Mouse (Mus musculus): ENCODE data around the gene Slc39a8. TPM values are rescaled to one million over a fixed set of nuclear protein-coding genes. Genes with fewer than 3 reads are reported as not detected.

Gene Slc39a8
- total RNA-seq, 2 experiments from 2014 or later = 10.1 to 10.2 TPM

DNA sequence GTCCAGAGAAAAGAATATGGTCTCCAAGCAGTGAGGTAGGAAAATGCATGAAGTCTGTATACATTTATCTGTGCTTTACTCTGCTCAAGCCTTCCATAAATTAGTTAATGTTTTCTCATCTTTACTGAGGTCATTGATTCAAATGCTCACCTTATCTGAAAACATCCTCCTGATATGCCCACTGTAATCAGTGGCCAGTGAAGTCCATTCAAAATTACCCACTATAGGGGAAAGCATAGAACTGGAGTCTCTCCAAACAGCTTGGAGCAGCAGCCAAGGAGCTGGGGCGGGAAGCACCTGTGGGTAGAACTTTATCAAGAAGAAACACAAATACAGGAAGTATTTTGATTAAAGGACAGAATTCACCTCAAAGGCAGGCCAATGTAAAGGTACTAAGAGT is 19.8 kb downstream of the Slc39a8 start:
- no peak for DNase-seq (ENCODE audit: low spot score in 2 of 2)

DNA sequence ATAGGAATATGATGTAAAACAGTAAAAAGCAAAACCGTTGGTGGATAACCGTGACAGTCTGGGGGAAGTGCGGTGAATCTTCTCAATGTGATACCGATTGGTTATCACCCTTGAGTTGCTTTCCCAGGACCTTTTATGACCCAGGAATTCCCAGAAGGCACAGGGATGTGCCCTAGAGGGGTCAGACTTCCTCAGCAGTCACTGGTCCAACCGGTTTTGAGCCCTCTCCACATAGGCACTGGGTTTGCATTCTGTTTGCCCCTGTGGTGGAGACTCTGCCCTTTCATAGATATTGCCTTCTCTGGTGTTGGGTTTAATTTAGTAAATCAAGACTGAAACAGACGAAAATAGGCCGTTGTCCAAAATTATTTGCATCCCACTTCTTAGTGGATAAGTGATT is 20.8 kb downstream of the Slc39a8 start:
- no peak for DNase-seq (ENCODE audit: low spot score in 2 of 2)

DNA sequence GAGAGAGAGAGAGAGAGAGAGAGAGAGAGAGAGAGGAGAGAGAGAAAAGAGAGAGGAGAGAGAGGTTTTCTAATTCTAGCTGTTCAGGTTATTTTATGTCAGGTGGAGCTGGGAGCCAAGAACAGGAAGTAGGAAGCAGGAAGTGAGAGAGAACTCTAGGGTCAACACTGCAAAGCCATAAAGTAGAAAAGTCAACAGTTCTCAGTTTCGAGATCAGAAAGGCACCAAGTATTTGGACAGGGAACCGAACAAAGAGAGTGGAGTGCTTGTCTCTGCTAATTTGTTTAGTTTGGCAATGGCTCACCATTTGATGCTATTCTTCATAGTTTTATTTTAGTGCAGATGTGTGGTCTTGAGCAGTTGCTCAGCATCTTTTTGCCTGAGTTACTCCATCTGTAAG is 26.5 kb downstream of the Slc39a8 start:
- no peak for DNase-seq (ENCODE audit: low spot score in 2 of 2)

DNA sequence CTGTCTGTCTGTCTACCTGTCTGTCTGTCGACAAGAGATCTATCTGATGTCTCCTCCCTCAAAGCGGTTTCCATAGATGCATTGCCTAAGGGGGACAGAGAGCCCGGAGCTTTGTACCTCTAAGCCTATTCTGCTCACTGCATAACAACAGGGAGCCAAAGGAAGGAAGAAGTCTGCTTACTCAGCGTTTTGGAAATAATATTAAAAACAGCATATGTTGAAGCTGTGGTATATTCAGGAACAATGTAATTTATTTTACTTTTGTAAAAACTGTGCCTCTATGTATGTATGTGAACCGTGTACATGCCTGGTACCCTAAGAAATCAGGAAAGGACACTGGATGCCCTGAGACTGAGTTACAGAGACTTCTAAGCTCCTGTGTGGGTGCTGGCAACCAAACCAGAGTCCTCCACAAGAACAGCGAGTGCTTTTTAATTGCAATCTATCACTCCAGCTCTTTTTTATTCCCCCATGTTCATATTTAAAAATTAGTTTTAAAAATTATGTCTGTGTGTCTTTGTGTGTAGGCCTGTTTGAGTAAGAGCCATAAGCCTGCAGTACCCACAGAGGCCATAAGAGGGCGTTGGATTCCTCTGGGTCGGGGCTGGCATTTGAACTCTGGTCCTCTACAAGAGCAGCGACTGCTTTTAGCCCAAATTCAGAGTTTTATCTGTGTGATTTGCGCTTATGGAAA is 28.7 kb downstream of the Slc39a8 start:
- no peak for DNase-seq (ENCODE audit: low spot score in 2 of 2)

DNA sequence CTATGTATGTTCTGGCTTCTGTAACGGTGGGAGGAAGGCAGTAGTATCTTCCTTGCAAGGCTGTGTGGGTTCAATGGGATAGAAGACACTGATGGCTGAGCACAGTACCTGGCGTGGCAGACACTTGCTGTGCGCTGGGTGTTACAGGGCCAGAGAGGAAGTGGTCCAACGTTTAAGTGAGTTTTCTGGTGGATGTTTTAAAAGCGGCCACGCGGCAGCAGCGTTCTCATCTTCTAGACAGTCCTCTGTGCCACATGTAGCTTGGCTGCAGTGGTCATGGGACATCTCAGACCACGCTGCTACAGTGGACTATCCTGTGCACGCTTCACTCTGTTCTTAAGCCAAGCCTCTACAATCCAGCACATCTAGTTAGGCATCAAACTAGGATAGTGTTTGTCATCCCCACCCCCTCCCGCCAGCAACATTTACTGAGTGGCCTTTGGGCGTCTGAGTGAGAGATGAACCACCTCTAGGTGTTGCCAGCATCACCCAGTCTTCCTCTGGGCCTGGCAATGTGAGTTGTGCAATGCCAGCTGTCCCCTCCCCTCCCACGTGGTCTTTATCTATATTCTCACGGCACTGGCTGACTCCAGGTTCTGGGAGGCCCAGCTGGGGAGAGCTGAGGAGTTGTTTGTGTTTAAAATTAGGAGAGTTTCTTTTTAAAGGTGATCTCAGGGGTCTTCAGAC is 29.4 kb downstream of the Slc39a8 start:
- no peak for DNase-seq (ENCODE audit: low spot score in 2 of 2)

DNA sequence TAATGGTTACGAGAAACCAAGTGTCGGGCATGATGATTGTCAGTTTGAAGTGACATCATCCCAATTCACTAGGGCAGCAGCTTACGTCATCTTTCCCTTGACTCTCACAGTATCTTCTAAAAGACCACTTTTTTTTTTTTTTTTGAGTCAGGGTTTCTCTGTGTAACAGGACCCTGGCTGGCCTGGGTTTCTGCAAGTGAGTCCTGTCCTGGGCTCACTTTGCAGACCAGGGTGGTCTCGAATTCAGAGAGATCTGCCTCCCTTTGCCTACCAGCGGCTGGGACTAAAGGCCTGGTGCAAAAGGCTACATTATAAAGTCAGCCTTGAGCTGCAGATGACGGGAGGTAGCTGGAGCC is 29.9 kb downstream of the Slc39a8 start:
- no peak for DNase-seq (ENCODE audit: low spot score in 2 of 2)

DNA sequence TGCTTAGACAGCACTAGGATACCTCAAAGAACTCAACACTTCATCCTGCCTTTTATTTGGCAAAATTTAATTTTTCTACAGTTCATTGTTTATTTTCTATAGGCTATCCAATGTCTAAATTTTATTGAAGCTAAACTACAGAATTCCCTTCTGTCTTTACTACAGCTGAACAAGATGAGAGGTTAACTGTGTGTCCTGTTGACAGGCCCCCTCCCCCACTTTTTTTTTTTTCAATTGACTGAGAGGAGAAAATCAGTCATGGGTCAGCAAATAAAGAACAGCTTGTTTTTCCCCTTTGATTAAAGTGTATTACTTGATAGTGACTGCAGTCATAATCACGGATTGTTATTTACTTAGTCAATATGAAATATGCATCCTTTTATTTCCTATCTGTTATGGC is 31.2 kb downstream of the Slc39a8 start:
- no peak for DNase-seq (ENCODE audit: low spot score in 2 of 2)

DNA sequence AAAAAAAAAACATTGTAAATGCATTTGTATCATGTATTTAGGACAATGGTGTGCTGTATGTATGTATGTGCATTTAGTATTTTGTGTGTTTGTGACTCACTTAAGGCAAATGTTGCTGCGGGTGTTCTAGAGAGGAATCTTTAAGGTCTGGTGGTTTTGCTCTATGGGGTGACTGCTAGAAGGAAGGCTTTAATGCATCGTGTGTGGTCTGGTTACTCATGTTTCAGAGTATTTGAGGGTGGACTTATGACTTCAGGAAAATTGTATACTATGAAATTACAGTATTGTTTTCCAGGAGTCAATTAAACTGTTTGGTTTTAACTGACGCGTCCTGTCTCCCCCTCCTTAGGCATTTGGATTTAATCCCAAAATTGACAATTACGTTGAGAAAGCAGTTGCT is 32.1 kb downstream of the Slc39a8 start:
- no peak for DNase-seq (ENCODE audit: low spot score in 2 of 2)

DNA sequence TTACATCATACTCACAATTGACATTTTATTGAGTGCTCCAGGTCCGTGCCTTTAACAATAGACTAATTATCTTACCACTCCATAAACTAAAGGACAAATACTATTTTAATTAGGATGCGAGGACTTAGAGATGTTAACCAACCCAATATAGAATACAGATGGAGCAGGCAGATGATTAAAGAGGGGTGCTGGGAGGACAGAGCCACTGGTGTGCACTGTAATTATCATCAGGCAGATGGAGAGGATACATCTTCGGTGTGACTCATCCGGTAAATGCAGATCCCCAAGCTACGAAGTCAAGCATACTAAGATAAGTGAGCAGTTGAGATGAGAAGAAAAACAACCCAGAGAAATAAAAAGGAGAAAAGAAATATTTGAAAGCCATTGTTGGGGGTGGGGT is 34.4 kb downstream of the Slc39a8 start:
- DNase-seq (ENCODE audit: low spot score in 2 of 2) = no peak

DNA sequence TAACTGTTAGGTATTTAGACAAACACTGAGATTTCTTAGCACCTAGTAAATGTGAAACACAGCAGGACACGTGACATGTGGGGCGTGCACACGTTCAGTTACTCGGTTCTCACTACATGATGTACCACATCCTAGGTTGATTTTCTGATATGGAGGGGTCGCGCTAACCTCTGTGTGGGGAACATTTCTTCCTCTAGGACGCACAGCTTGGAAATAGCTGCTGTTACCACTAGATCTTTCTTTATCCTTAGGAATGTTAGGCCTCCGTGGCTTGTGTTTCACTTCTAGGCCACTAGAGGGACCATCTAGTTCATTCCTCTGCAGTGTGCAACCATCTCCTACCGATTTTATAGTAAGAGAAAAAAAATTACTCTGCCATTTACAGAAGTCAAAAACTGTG is 37.7 kb downstream of the Slc39a8 start:
- DNase-seq (ENCODE audit: low spot score in 2 of 2) = peak; percentile 44 to 56

DNA sequence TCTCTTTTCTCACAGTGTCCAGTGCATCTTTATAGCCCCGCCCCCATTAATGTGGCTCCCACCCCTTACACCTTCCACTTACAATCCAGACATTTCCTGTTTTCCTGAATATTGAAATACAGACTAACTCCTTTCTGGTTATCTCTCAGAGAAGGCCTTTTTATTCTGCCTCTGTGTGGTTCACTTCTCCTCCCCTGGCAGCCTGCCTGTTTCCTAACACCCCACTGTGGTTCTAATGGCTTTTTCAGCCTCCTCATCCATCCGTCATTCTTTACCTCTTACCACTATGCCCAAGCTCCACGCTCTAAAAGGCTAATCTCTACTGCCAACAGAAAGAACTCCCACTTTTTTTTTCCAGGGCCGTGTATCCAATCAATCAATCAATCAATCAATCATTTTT is 44.0 kb downstream of the Slc39a8 start:
- no peak for DNase-seq (ENCODE audit: low spot score in 2 of 2)

DNA sequence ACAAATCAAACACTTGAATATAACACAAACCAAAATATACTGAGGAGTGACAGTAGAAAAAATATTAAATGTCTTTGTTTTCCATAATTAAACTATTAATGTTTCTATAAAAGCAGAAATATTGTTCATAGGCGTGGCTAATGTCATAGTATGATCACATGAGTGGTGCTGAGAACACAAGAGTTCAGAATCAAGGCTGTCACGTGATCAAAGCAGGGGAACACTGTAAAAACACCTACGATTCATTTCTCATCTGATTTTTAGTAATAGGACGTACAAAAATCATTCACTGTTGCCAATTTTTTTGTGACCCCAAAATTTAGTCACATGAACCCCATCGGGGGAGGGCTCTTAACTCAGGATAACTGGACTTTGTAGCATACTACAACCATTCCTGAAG is 47.2 kb downstream of the Slc39a8 start:
- DNase-seq (ENCODE audit: low spot score in 2 of 2) = no peak

DNA sequence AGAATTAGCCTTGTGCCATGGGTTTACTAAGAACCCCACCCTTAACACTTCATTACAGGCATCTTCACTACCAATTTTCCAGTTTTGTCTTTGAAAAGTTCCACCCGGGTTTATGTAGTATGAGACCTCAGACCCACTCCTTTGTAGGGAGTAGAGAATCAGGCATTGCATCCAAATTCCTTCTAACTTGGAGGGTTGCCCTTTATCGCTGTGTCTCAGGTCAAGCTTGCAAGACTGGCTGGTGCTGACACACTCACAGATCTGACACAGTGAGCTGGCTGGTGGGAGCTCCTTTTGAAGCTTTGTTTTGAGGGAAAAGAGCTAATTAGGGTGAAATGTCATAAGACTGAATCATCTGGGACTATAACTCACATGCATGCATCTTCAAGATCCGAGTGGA is 48.5 kb downstream of the Slc39a8 start:
- no peak for DNase-seq (ENCODE audit: low spot score in 2 of 2)

DNA sequence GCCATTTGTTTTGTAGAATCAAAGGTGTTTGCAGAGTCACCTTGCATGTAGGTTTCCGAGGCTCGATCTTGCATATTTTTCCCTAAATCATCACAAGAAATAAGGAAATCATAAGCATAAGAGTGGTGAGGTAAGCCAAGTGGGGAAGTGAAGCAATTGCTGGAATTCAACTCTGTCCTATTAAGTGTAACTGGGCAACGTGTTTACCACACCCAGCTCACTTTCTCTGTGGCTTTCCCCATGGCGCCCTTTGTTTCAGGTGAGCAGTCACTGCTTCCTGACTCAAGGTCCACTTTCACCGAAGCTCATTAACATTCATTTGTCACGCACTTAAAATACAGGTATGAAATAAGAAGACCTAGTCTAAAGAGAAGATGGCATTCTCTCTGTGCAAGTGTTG is 53.0 kb downstream of the Slc39a8 start:
- no peak for DNase-seq (ENCODE audit: low spot score in 2 of 2)

DNA sequence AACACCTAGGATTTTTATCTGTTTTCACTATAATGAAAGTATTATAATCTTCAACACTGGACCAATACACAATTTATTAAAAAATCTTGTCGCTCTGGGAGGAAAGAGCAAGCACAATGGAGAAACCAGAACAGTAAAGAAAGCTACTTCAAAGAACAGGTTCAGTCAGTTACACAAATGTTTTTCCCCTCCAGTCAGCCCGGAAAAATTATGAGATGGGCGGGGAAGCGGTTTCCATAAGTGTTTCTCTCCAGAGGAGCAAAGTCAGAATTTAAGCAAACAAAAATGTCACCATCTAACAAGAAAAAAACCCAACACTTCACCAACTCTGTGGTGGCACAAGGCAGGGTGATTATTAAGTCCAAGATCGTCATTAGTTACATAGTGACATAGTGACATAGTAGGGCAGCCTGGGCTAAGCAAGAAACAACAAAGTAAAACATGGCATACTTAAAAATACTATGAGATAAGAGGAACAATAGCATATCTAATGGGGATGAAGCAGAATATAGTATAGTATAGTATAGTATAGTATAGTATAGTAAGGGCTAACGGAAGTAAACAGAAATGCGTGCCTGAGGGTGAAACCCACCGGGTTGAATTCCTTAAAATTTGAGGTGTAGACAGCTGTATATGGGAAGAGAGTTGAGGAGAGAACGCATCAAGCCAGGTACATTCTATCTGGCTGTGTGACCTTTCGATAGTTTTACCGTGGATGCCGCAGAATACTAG is 61.0 kb downstream of the Slc39a8 start:
- no peak for DNase-seq (ENCODE audit: low spot score in 2 of 2)

DNA sequence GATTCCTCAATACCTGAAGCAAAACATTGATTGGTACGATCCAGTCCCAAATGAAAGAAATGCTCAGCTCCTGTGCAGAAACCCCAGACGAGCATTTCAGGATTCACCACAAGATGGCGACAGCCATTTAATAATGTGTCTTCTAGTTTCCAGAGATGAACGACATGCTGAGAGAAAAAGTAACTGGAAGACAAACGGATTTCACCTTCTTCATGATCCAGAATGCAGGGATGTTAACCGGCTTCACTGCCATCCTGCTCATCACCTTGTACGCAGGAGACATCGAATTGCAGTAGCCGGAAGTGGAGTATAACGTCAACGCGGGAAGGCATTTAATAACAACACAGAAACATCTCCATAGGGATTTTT is 61.6 kb downstream of the Slc39a8 start:
- peak; percentile 89 to 90 for DNase-seq (ENCODE audit: low spot score in 2 of 2)

DNA sequence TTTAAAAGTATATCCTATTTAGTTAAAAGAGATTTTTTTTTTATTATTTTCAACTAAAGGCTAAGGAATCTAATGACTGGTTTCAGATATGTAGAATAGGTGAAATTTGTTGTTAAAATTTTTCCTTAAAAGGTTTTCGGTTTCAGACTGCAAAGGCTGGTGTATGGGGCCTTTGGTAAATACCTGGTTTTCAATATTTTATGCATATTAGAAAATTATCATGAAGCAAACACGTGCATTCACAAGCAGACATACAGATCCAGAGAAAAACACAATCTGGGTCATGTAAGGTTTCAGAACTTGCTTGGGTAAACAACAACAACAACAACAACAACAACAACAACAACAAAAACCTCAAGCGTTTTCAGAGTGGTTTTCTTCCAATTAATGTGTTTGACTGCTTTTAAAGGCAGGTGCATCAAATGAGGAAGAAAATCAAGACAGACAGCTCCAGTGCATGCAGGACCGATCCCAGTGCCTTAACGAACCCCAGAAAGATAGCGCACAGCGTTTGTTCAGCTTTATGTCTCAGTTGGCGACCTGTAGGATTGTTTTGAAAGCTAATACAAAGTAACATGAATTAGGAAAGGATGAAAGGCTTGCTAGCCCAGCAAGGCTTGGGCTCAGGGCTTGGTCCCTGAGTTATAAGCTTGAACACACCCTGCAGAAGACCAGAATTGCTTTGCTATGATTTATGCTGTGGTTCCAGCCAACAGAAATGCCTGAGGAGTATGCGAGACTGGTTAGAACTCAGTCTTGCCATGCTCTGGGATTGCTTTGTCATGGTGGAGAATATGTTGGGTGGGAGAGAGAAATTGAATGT is 62.2 kb downstream of the Slc39a8 start:
- DNase-seq (ENCODE audit: low spot score in 2 of 2) = peak in 1 of 2 experiments; percentile 18

DNA sequence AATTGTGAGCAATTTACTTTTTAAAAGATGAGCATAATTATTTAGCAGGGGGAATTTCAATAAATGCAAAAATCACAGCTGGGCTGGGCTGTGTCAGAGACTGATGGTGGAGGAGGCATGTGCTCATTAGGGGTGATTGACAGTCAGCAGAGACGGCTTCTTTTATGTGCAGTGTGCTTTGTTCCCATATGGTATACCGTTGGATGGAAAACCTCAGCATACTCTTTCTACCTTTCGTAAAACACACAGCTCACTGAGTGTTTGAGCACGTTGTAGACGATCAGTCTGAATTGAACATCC is 62.7 kb downstream of the Slc39a8 start:
- peak; percentile 9 to 18 for DNase-seq (ENCODE audit: low spot score in 2 of 2)

DNA sequence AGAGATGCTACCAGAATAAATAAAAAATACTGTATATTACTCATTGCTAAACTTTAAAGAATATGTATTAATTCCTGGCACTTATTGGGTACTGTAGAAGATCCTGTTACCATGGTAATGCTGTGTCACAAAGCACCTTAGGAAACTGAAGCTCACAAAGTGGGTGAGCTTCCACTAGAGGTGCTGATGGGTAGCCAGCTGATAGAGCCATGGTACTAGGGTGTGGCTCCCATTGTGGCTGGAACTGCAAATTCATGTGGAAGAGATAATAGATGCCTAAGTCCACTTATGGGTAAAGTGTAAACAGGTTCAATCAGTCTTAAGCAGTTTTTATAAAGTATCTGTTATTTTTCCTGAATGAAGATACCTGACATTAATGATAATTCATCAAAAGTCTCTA is 64.3 kb downstream of the Slc39a8 start:
- DNase-seq (ENCODE audit: low spot score in 2 of 2) = no peak

DNA sequence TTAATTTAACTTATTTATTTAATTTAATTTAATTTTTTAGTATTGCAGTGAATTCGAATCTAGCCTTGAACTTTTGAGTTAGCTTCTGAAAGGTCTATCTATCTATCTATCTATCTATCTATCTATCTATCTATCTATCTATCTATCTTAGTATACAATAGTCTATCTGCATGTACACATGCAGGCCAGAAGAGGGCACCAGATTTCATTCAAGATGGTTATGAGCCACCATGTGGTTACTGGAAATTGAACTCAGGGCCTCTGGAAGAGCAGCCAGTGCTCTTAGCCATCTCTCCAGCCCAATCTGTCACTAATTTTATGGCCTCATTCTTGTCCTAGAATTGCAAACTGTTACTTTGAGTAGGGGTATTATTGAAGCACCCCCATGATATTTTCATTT is 78.3 kb downstream of the Slc39a8 start:
- no peak for DNase-seq (ENCODE audit: low spot score in 2 of 2)

DNA sequence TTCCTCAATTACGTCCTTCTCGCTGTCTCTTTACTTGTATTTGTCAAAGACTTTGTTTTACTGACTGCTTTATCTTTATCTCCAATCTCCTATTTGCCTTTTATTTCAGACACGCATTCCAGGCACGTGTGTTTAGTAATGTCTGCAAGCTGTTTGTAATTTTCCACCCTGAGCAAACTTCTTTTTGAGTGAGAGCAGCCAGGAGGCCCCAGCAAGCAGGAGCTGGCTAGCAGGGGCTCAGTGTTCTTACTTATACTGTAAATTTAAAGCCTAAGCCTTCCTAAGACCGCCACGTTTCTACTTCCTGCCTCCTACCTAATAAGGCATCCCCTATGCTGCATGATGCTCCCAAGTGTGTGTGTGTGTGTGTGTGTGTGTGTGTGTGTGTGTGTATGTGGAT is 79.8 kb downstream of the Slc39a8 start:
- no peak for DNase-seq (ENCODE audit: low spot score in 2 of 2)

DNA sequence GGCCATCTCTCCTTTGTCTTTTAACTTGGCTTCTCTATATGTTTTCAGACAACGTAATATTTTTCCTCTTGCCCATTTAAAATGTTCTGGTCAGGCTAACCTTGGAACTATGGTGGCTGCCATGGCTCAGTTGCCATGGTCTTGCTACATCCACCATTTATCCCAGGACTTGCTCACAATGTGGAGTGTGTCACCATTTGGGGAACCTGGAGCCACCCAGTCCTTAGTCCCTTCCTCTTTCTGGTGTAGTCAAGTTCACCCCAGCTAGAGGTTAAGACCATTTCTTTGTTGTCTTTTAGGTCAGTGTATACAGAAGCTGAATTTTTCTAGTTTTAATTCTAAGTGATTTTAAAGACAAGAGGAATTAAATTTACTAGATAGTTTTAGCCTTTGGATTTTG is 80.7 kb downstream of the Slc39a8 start:
- no peak for DNase-seq (ENCODE audit: low spot score in 2 of 2)

All from layer of hippocampus, postnatal 10 days (tissue).